Mouse (Mus musculus) forebrain, embryonic 15.5 days (tissue): ENCODE measurements around the gene Kctd21. TPM values are rescaled to one million over a fixed set of nuclear protein-coding genes. Genes with fewer than 3 reads are reported as not detected.
A peak's percentile ranks its signal among the peaks of the same experiment; 100 is the strongest.

Source experiments
- ATAC-seq: fragments of 200-750 bp; cut with Nextera tagmentation; replicated peaks from 2 replicates; pipeline ENCODE4 v1.8.0; 2017; ENCODE audit warnings: mild to moderate bottlenecking, moderate TSS enrichment, moderate library complexity
- H3K27ac ChIP-seq: fragments of 300-500 bp; sonication (generic); replicated peaks from 2 replicates; pipeline ENCODE4 v1.5.1; 2015; ENCODE audit warnings: mild to moderate bottlenecking, inconsistent platforms
- H3K27me3 ChIP-seq: fragments of 300-500 bp; sonication (generic); 2 replicates; pipeline ENCODE4 v1.6.1; 2015; ENCODE audit warnings: inconsistent platforms
- H3K36me3 ChIP-seq: fragments of 300-500 bp; sonication (generic); 2 replicates; pipeline ENCODE4 v1.6.1; 2015; ENCODE audit warnings: mild to moderate bottlenecking, inconsistent platforms
- H3K4me1 ChIP-seq: fragments of 300-500 bp; sonication (generic); 2 replicates; pipeline ENCODE4 v1.6.1; 2015; ENCODE audit warnings: inconsistent platforms
- H3K4me2 ChIP-seq: fragments of 300-500 bp; sonication (generic); replicated peaks from 2 replicates; pipeline ENCODE4 v1.6.1; 2015; ENCODE audit warnings: mild to moderate bottlenecking, inconsistent platforms
- H3K4me3 ChIP-seq: fragments of 300-500 bp; sonication (generic); 2 replicates; pipeline ENCODE4 v1.5.1; 2015; ENCODE audit warnings: mild to moderate bottlenecking, inconsistent platforms
- H3K9ac ChIP-seq: fragments of 300-500 bp; sonication (generic); replicated peaks from 2 replicates; pipeline ENCODE4 v1.6.1; 2015; ENCODE audit warnings: mild to moderate bottlenecking, inconsistent platforms
- H3K9me3 ChIP-seq: fragments of 300-500 bp; sonication (generic); 2 replicates; pipeline ENCODE4 v1.6.1; 2016; ENCODE audit warnings: inconsistent platforms
- WGBS: fragments of 180-500 bp; shearing (Covaris S2); methylation state at CpG from one replicate; pipeline ENCODE4 v1.1.7; 2015; ENCODE audit warnings: mixed read lengths; 5-methylcytosine and 5-hydroxymethylcytosine counted together
- polyA plus RNA-seq: library from polyadenylated mRNA; unstranded; fragments of >200 nt; fragmentation: Nextera tagmentation; extraction: Ambion mirVana; gene quantifications from 2 replicates; pipeline ENCODE4 v1.2.1, GENCODE M21; 2015

The Kctd21 gene
- polyA plus RNA-seq, 1 experiment from 2014 or later: 7.1 TPM

DNA sequence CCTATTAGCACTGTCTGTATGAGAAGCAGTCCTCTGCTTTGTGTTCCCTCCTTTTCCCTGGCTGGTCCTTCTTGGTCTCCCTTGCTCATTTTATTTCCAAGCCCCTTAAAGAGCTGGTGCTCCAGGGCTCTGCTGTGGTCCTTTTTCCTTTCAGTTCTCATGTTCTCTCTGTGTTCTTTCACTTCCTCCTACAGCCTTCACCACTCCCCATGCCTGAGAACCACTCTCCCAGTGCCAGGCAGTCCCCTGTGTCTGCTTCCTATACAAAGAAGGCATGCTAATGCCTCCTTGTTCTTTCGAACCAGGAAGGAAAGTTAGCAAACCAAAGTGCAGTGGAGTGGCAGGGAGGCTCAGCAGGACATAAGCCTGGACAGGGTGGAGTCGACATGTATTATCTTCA lies 43.8 kb downstream of the Kctd21 start:
- H3K4me1 ChIP-seq: peaks cover 13% of the 10 kb centered on the region
- 77% methylated on average over 2 of the region's 2 CpGs for WGBS
- ATAC-seq: no peak
- no peak overlapping the region for H3K4me3 ChIP-seq
- no peak overlapping the region for H3K9ac ChIP-seq
- H3K36me3 ChIP-seq: peaks cover 52% of the 10 kb centered on the region
- no peaks in the 10 kb centered on the region for H3K9me3 ChIP-seq
- H3K27me3 ChIP-seq: no peaks in the 10 kb centered on the region
- H3K4me2 ChIP-seq: no peak overlapping the region
- no peak overlapping the region for H3K27ac ChIP-seq

DNA sequence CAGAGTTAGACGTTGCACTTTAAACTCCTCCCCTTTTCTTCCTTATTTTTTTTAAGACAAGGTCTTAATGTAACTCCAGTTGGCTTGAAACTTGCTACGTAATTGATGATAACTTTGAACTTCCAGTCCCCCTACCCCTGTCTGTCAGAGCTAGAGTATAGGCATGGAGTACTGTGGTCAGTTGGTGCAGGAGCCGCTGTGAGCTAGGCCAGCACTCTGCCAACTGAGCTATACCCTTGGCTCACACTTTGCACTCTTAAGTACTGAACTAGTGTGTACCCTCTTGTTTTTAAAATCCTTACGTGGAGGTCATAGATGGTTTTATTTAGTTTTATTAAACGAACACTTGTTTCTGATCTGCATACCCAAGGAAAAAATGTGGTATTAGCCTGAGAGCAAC lies 47.2 kb downstream of the Kctd21 start:
- H3K27ac ChIP-seq: no peak overlapping the region
- H3K27me3 ChIP-seq: no peaks in the 10 kb centered on the region
- H3K9ac ChIP-seq: no peak overlapping the region
- no peak overlapping the region for H3K4me3 ChIP-seq
- H3K9me3 ChIP-seq: no peaks in the 10 kb centered on the region
- no peaks in the 10 kb centered on the region for H3K4me1 ChIP-seq
- peaks cover 74% of the 10 kb centered on the region for H3K36me3 ChIP-seq
- WGBS: 92% methylated on average over 5 of the region's 5 CpGs
- ATAC-seq: no peak
- H3K4me2 ChIP-seq: no peak overlapping the region

DNA sequence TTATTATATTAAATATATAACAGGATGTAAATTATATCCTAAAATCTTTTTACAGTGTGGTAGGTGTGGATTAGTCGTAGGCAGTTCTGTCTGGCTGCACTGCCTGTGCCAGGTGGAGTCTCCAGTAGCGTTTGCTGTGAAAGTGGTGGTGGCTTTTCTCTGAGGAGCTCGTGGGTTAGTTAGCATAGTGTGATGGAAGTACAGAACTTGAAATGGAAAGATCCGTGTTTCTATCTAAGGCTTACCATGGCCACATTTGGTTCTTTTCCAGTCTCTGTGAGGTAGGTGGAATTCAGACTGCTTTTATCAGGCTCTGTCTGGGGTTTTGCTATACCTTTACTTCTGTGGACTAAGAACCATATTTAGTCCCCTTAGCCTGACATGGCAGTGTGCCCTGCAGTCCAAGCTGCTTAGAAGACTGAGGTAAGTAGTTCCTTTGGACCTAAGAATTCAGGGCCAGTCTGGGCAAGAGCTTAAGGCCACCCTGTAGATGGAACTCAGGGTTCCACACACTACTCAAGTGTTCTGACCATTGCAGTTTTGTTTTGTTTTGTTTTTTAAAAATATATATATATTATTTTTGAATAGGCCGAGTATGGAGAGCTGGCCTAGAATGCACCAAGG lies 48.5 kb downstream of the Kctd21 start:
- no peak overlapping the region for H3K4me2 ChIP-seq
- H3K9me3 ChIP-seq: no peaks in the 10 kb centered on the region
- H3K27ac ChIP-seq: no peak overlapping the region
- peaks cover 76% of the 10 kb centered on the region for H3K36me3 ChIP-seq
- no peaks in the 10 kb centered on the region for H3K4me1 ChIP-seq
- no peaks in the 10 kb centered on the region for H3K27me3 ChIP-seq
- H3K9ac ChIP-seq: no peak overlapping the region
- 91% methylated on average over 5 of the region's 5 CpGs for WGBS
- H3K4me3 ChIP-seq: no peak overlapping the region
- ATAC-seq: no peak

DNA sequence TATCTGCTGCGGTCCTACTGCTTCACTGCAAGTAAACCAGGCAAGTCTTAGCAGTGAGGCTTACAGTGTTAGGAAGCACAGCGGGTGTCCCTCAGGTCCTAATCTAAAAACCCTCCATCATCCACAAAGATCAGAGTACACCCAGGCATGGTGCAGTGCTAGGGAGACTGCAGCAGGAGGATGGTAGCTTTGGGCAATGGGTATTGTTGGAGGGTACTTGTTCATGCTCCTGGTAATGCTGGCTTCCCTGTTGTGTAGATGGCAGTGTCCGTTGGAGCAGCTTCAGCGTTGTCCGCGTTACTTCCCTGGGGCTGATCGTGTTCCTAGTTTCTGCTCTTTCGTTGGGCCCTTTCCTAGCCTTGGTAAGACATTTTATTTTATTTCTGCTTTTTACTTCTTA lies 50.5 kb downstream of the Kctd21 start:
- Histone ChIP-seq H3K9me3 (no peaks in the 10 kb centered on the region), H3K4me3 (no peak overlapping the region), H3K36me3 (peaks cover 62% of the 10 kb centered on the region), H3K27ac (no peak overlapping the region), H3K4me2 (no peak overlapping the region), H3K27me3 (no peaks in the 10 kb centered on the region), H3K9ac (no peak overlapping the region), H3K4me1 (peaks cover 15% of the 10 kb centered on the region)
- ATAC-seq: no peak
- 96% methylated on average over 8 of the region's 8 CpGs for WGBS

DNA sequence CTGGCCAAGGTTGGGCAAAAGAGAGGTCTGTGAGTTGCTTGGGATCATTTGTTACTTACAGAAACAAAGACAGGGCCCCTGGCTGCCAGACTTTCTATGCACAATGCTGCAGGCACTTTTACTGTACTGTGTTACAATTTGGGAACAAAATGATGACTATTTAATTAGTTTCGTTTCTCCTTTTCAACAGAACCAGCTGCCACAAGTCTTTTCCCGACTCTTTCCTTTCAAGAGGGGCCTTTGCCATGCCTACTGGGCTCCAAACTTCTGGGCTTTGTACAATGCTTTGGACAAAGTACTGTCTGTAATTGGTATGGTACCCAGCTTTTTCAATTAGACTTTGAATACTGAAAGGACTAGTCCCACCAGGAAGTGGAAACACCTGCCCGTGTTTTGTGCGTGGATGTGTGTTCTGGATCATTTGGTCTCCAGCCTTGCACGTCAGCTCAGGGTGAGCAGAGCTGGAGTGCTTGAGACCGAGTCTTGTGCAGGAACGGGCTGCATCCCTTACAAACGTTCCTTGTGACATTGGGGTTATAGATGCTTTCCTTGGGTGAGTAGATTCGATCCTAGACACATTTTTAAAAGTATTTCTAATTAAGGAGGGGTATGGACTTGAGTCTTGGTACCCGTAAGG lies 51.5 kb downstream of the Kctd21 start:
- Histone ChIP-seq H3K4me3 (no peak overlapping the region), H3K4me2 (no peak overlapping the region), H3K27ac (no peak overlapping the region), H3K4me1 (peaks cover 18% of the 10 kb centered on the region), H3K27me3 (no peaks in the 10 kb centered on the region), H3K9me3 (no peaks in the 10 kb centered on the region), H3K9ac (no peak overlapping the region), H3K36me3 (peaks cover 60% of the 10 kb centered on the region)
- ATAC-seq: no peak
- 69% methylated on average over 10 of the region's 10 CpGs for WGBS

DNA sequence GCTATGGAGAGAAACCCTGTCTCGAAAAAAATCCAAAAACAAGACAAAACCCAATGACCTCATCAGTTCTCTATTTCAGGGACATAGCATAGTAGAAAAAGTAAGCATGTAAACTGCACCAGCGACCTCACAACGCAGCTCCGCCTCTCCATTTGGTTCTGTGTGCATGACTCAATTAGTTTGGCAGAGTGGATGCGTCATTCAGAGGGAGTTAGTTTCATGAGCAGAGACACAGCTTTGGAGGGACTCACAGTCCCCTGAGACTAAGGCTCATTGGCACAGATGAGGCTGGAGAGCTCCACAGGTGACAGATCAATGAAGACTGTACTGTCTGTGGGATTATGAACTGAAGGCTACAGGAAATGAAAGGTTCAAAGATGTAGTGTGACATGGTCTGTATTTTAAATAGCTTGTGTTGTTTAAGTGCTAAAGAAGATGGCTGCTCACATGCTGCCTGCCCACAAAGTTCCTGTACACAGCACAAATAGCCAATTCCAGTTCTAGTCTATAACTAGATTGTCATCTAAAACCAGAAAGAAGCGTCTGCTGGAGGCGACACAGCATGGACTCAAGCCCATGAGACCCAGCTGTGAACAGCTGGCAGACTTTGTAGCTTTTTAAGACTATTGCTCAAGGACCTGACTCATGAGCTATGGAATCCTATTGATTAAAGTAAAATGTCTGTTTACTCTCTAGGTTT lies 54.1 kb downstream of the Kctd21 start:
- 89% methylated on average over 7 of the region's 7 CpGs for WGBS

DNA sequence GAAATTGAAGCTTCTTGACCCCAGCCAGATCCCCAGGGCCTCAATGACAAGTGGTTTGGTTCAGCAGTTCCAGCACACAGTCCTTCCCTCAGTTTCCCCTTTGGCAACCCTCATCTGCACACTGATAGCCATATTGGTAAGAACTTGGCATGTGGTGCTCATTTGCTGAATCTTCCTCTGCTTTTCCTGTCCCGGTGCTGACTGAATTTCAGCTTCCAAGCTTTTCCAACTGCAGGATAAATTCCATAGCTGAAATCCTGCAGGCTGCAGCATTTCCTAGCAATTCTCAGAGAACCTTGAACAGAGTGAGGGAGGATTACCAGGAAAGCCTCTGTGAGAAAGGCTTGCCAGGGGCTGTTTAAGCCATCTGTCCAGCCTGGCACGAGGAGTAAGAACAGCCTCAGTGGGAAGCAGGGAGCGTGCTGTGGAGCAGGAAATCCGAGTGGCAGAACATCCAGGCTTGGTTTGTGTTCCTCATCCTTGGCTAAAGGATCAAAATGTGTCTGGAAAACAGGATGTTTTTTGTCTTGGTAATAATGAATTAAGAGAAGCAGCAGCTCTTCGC lies 54.8 kb downstream of the Kctd21 start:
- peaks cover 25% of the 10 kb centered on the region for H3K4me1 ChIP-seq
- no peaks in the 10 kb centered on the region for H3K27me3 ChIP-seq
- H3K4me3 ChIP-seq: no peak overlapping the region
- H3K4me2 ChIP-seq: no peak overlapping the region
- peak overlapping the region; percentile 83 for H3K27ac ChIP-seq
- 51% methylated on average over 5 of the region's 5 CpGs for WGBS
- no peaks in the 10 kb centered on the region for H3K9me3 ChIP-seq
- H3K9ac ChIP-seq: no peak overlapping the region
- peaks cover 40% of the 10 kb centered on the region for H3K36me3 ChIP-seq
- ATAC-seq: peak; percentile 84

More for the DNA sequence above, 54.1 kb downstream of the Kctd21 start:
- no peak for ATAC-seq
- H3K27ac ChIP-seq: peak overlapping the region; percentile 83
- H3K4me2 ChIP-seq: no peak overlapping the region
- no peak overlapping the region for H3K9ac ChIP-seq
- no peaks in the 10 kb centered on the region for H3K27me3 ChIP-seq
- H3K4me3 ChIP-seq: no peak overlapping the region
- H3K9me3 ChIP-seq: no peaks in the 10 kb centered on the region
- peaks cover 44% of the 10 kb centered on the region for H3K36me3 ChIP-seq
- peaks cover 21% of the 10 kb centered on the region for H3K4me1 ChIP-seq

DNA sequence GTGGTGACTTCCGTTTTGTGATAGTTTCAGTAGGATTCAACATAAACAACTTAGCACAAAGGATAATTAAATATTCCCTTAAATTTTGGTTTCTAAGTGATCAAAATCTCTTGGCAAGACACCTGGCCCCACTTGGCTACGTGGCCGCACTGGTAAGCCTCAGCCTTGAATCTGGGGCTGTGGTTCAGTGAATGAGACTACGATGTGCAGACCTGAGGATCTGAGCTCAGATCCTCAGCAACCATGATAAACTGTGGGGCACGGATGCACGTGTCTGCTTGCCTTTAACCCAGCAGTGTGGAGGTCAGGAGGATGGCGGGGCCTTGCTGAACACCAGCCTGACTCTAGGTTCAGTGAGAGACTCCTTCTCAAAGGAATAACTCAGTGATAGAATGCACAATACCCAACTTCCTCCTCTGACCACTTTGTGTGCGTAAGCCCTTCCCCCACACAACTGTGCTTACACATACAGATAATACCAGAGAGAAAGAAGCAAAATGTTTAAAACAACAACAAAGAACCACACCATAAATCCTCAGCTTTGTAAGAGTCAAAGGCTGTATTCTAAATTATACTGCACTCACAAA lies 55.5 kb downstream of the Kctd21 start:
- H3K4me3 ChIP-seq: no peak overlapping the region
- peaks cover 35% of the 10 kb centered on the region for H3K36me3 ChIP-seq
- ATAC-seq: no peak
- no peaks in the 10 kb centered on the region for H3K9me3 ChIP-seq
- no peak overlapping the region for H3K9ac ChIP-seq
- 88% methylated on average over 8 of the region's 8 CpGs for WGBS
- no peaks in the 10 kb centered on the region for H3K27me3 ChIP-seq
- H3K4me1 ChIP-seq: peaks cover 29% of the 10 kb centered on the region
- H3K4me2 ChIP-seq: no peak overlapping the region
- peak overlapping the region; percentile 83 for H3K27ac ChIP-seq

DNA sequence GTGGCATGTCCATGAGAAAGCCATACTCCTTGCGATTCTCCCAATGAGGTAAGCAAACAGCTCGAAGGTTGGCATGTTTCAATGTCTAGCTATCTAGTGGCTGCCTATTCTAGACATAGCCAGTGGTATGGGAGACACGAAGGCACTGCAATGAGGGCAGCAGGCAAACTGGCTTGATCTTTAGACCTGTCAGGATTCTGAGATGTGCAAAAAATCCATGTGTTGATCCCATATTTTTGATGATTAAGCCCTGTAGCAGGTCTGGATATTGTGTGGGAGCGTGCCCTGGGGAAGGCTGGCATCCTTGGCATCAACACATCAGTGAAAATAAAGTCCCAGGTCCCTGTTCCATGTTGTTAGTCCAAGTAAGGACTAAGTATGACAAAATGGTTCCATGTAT lies 56.4 kb downstream of the Kctd21 start:
- Histone ChIP-seq H3K27me3 (no peaks in the 10 kb centered on the region), H3K36me3 (peaks cover 27% of the 10 kb centered on the region), H3K4me3 (no peak overlapping the region), H3K4me1 (peaks cover 29% of the 10 kb centered on the region), H3K9me3 (no peaks in the 10 kb centered on the region), H3K27ac (no peak overlapping the region; the same call in 1 of the 2 replicates), H3K9ac (no peak overlapping the region), H3K4me2 (no peak overlapping the region)
- 96% methylated on average over 4 of the region's 4 CpGs for WGBS
- ATAC-seq: no peak

DNA sequence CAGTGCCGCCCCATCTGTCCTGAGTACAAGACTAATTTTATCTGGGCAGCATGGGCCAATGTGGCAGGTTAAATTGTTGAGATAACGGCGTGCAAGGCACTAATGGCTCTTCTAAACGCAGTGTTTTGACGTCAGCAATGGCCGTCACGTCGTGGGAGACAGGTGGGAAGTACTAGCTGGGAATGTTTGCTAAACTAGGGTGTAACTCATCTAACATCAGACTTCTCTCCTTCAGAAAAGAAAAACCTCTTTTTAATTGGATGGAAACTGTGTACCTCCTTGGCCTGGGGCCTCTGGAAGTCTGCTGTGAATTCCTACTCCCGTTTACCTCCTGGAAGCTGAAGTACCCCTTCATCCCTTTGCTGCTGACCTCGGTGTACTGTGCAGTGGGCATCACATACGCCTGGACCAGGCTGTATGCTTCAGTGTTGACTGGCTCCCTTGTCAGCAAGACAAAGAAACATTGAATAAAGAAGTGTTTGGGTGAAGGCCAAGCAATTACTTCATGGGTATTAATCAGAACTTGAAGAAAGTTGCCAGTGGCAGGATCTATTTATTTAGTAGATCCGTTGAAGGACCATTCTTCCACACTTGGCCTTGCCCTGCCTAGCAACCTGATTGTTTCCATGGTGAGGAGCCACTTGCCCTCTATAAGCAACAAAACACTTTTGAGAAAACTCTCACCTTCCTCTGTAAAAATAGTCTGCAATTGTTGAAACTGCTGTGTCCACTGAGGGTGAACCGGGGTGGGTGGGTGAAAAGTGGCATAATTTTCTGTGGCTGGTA lies 59.4 kb downstream of the Kctd21 start:
- Histone ChIP-seq H3K9me3 (no peaks in the 10 kb centered on the region), H3K27me3 (no peaks in the 10 kb centered on the region), H3K9ac (no peak overlapping the region), H3K4me3 (no peak overlapping the region), H3K4me1 (peaks cover 23% of the 10 kb centered on the region), H3K4me2 (no peak overlapping the region), H3K27ac (peak overlapping the region; percentile 82), H3K36me3 (0 out of 2 replicates have a peak, but pooled peaks cover 8% of the 10 kb centered on the region)
- 28% methylated on average over 13 of the region's 13 CpGs for WGBS
- ATAC-seq: peak; percentile 93

DNA sequence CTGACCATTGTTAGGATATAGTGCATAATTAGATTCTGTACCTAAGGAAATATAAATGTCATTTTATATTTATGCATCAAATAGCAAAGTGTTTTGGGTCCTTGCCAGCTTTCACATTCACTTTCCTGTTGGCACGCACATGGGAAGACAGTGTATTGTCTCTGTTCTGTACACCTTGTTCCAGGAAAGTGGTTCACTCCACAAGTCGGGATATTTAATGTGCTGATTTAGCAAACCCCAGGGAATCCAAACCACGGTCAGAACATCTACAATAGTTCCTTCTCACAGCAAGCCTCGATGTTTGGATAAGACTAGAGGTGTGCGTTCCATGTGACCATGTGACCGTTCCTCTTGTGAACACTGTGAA lies 59.9 kb downstream of the Kctd21 start:
- Histone ChIP-seq H3K4me2 (no peak overlapping the region), H3K27me3 (no peaks in the 10 kb centered on the region), H3K4me1 (peaks cover 17% of the 10 kb centered on the region), H3K4me3 (no peak overlapping the region), H3K36me3 (0 out of 2 replicates have a peak, but pooled peaks cover 8% of the 10 kb centered on the region), H3K9me3 (no peaks in the 10 kb centered on the region), H3K27ac (peak overlapping the region; percentile 82), H3K9ac (no peak overlapping the region)
- ATAC-seq: peak; percentile 15; the same call in 1 of the 2 replicates
- 50% methylated on average over 6 of the region's 6 CpGs for WGBS
